Mouse (Mus musculus): ENCODE results near the gene Gga1. TPM values are rescaled to one million over a fixed set of nuclear protein-coding genes. Genes with fewer than 3 reads are reported as not detected.
A peak's percentile ranks its signal among the peaks of the same experiment; 100 is the strongest.

The Gga1 gene
- polyA plus RNA-seq, 3 experiments from 2014 or later: 11.9 to 22.5 (median 16.1) TPM

DNA sequence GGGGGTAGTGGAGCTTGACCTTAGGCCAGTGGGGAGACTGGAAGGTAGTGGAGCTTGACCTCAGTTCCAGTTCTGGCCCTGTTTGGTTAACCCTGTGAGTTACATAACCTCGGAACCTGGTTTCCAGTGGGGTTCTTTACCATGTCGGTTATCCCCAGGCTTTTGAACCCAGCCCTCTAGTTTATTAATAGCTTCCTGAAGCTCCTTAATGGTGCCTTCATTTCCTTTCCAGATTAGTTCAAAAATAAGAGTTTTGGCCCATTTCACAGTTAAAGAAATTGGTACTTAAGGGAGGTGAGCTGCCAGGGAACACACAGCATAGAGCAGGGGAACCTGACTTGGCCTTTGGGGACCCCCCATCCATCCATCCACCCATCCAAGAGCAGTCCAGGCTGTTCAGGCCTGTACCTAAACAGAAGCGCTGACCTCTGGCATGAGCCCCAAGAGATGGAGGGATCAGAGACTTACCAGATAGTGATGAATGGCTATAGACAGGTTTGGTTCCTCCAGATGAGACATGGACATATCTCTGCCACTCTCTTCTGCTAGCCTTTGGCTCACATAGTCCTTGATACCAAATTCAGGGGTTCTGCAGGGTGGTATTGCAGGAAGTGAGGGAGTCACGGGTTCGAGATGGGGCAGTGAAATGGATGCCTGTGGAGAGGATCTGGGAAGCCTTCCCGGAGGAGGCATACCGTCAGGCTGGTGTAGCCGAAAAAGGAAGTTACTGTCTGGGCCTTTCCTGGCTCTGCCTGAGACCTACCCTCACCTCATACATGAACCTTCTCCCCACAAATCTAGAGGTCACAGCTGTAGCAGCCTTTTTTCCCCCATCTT lies 38.1 kb downstream of the Gga1 start:
- ATAC-seq: no peak

DNA sequence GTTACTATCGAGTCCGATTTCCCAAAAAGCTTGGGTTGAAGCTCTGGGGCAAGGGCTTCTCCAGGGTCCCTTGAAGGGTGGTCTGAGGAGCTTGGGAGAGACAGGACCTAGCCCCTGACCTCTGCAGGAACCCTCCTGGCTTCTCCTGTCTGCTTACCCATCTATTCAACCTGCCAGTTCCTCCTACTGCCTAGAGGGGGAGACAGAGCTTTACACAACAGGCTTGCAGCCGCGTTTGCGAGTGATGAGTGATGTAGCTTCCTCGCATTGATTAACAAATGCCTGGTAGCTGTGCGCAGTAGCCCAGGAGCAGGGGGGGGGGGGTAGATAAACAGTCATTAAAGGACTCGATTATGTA lies 38.6 kb downstream of the Gga1 start:
- peak; percentile 49 for ATAC-seq

DNA sequence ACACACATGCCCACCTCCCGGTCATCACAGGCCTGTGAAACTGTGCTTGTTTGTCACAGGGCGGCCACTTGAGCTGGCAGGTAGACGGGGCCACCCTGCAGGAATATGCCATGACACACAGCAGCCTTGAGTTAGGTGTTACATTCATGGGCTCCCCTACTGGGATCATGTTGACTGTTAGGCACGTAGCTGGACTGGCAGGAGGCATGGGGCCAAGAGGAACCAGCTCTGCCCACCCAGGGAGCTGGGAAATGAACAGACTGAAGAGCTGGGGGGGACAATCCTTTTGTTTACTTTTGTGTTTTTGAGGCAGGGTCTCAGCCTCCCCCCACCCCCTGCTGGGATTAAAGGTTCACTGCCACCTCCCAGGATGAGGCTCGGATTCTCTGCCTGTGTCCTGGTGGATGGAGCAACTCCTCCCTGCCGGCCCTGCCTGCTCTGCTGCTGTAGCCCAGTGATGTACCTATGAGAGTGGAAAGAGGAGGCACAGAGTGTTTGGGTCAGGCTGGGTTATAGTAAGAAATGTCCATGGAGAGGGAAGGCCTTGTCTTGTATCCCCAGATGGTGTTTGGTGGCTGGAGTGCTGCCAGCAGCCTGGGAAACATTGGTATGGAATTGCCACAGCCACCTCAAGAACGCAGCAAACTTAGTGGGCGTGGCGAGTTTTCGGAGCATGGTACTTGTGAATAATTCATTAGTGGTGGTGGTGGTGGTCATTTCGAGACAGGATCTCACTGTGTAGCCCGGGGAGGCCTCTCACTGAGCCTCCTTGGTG lies 39.2 kb downstream of the Gga1 start:
- no peak for ATAC-seq

DNA sequence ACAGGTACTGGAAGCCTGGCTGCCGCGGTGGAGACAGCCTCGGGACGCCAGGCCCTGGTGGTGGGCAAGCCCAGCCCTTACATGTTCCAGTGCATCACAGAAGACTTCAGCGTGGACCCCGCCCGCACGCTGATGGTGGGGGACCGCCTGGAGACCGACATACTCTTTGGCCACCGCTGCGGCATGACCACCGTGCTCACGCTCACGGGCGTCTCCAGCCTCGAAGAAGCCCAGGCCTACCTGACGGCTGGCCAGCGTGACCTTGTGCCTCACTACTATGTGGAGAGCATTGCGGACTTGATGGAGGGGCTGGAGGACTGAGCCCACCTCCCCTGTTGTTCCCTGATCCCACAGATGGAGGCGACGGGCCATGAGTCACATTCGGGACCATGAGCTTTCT lies 41.1 kb downstream of the Gga1 start:
- ATAC-seq: no peak

DNA sequence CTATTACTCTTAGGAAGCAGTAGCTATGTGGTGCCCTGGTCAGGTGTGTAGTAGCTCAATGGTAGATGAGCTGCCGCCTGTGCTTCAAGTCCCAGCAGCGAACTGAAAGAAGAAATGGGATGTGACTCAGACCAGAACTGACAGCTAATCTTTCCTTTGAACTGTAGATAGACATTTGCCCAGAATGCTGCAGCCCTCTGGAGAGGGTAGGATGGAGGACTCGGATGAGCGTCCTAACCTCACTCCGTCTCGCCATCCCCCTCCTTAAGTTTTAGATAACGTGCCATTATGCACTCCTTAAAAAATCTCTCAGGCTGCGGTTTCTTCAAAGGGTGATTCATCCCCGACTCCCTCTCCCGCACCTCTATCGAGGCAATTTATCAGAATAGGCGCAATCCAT lies 42.9 kb downstream of the Gga1 start:
- ATAC-seq: no peak

DNA sequence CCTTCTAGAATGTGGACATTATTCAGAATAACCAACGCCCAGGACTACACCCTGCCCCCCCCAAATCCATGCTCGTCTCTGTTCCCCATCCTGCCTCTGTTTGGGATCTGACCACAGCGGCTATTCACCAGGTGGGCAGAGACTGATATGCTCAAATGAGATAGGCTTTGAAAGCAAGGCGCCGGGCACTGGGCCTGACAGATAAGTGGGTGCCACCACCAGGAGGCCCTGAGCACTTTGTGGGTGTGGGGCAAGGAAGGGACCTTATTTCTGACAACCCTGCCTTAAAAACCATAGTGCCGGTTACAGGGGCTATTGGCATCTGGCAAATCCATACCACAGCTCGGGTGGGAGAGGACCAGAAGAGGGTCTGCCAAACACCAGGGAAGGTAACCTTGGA lies 45.7 kb downstream of the Gga1 start:
- ATAC-seq: no peak

DNA sequence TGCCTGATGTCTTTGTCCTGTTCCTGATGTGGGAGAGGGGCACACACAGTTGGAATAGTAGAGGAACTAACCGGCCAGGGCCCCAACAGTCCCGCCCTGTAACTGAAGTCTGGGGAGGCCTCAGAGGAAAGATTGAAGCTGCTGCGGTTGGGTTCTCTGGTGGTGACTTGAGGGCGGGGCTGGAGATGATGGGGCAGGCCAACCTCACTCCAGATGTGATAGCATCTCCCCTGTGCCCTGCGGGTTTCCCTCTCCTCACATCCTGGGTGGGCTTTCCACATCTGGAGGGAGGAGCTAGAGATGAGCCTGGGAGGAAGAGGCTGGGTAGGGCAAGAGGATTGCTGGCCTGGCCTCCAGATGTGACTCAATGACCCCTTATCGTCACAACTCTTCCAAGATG lies 46.6 kb downstream of the Gga1 start:
- peak; percentile 63 for ATAC-seq

DNA sequence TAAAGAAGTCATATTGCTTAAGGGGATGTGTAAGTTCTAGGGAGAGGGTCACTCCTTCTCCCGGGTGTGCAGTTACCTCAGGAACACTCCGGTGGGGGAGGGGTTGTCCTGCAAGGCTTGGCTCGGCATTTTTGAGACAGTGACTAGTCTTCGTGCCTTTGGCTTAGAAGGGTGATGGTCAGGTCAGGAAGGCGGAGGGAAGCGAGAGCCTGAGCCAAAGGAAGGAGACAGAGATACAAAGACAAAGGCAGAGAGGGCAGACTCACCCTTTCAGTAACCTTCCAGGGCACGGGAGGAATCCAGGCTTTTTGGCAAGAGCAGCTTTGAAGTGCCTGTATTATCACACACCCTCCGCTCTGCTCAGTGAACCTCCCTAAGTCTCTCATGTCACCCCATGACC lies 48.1 kb downstream of the Gga1 start:
- ATAC-seq: no peak

DNA sequence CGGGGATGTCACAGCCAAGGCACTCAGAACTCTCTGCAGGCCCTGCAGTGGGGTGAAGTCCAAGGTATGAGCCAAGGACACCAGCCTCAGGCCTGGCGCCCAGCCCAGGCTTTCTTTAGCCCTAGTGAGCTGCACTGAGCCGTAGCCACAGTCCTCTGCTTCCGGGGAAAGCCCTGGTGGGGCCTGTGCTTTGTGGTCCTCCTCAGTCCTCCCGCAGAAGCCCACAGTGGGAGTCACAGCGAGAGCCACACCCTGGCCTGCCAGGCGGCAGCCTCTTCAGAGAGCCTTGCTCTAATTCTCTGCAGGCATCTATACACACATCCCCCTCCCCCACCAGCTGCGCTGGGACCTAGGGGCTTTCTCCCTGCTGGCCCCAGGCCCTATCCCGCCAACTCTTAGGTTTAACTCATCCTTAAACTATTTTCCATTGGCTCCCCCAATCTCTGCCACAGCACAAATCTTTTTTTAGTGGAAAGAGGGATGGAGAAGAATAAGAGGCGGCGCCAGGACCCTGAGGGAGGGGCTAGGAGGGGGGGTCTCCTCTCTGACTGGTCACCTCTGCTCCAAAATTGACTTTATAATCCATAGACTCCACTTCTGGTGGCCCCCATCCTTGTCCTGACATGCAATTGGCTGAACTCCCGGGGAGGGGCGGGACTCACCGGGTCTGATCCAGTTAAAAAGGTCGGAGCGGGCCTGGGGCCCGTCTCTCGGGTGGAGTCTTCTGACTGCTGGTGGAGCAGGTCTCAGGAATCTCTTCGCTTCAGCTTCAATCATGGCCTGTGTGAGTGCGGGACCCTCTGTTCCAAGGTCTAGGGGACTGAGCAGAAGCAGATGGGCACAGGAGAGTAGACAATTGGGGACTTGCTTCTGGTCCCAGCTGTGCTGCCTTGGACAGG lies 49.3 kb downstream of the Gga1 start, which contains the start of gene Lgals1:
TSS of gene Lgals1 (plus strand) at position 705 of the 899 bp plus-strand sequence.
- ATAC-seq: peak; percentile 59

DNA sequence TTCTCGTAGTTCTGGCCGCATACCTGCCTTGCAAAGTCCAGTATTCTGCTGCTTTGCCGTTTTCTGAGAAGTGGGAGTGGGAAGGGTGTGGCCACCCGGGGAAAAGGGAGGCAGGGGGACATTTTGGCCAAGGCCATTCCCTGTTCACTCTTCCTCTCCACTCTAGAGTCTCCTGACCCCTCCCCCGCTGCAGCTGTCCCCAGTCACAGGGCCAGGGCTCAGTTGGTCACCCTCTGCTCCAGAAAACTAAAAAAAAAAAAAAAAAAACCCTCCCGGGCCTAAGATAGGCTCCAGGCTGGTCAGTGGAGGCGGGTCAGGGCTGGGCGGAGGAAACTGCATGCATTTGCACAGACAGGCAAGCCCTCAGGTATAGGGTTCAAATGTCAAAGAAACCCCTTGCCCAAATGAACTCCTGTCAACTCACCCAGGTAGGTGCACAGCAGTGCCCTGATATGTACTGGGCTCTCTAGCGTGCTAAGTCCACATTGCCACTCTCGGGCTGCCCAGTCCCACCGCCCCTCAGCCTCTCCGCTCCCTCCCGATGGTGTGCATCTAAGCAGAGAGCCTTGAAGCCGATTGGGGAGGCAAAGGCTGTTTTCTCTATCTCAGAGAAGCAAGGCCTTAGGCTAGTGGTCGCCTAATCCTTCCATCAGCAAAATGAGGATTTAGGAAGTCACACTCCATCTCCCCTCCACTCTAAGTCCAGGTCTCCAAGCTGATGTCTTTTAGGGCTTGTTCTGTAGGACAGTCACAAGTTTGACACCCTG lies 50.2 kb downstream of the Gga1 start:
- ATAC-seq: no peak

DNA sequence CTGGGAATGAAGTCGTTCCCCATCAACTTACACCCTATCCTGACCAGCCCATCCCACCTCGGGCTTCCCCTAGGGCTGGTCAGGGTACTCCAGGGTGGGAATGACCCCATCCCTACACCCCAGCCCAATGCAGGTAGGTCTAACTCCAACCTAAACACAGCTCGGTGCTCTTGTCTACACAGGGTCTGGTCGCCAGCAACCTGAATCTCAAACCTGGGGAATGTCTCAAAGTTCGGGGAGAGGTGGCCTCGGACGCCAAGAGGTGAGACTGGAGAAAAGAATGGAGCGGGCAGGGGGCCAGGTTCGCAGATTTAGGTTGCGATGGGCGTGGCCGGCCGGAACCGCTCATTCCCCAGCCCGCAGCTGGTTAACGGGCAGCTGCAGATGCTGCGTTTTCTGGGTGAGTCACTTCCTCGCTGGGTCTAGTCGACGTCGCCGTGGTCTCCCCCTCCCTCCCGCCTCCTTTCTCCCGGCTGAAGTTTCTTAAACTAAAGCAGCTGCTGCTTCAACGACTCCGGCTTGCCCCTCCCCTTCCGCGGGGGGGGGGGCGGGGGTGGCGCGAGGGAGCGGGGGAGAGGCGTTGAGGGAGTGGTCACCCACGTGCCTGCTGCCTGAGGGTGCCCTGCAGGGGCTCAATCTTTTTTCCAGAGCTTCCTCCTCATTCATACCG lies 50.9 kb downstream of the Gga1 start:
- ATAC-seq: peak; percentile 78

DNA sequence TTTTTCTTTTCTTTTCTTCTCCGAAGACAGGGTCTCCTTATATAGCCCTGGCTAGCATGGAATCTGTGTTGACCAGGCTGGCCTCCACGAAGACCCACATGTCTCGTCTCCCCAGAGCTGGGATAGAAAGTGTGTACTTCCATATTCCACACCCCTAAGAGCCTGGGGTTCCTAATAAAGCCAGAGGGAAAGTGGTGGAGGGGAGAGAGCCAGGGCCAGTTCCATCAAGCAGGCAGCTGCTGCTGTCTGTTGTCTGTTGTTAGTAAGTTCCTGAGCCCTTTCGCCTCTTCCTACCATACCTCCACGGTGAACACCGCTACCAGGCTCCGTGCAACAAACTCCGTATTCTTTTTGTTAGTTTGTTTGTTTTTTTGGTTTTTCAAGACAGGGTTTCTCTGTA lies 51.5 kb downstream of the Gga1 start:
- ATAC-seq: no peak

DNA sequence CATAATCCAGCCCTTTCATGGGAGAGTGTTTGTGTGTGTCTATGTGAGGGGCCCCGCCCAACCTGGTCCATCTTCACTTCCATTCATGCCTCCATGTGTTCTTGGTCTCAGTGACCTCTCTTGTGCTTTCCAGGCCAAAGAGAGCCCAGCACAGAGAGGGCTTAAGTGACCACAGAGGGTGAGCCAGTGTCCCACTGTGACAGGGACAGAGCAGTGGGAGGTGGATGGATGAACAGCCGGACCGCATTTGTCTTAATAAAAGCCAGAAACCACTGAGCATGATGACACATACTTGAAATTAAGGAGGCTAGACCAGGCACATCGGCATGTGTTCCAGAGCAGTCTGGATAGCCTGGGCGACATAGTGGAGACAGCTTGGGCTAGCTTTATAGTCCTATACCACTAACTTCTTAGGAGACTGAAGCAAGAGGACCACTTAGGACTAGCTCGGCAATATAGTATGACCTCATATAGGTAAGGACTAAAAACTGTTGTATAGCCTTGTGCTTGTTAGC lies 53.3 kb downstream of the Gga1 start:
- no peak for ATAC-seq

DNA sequence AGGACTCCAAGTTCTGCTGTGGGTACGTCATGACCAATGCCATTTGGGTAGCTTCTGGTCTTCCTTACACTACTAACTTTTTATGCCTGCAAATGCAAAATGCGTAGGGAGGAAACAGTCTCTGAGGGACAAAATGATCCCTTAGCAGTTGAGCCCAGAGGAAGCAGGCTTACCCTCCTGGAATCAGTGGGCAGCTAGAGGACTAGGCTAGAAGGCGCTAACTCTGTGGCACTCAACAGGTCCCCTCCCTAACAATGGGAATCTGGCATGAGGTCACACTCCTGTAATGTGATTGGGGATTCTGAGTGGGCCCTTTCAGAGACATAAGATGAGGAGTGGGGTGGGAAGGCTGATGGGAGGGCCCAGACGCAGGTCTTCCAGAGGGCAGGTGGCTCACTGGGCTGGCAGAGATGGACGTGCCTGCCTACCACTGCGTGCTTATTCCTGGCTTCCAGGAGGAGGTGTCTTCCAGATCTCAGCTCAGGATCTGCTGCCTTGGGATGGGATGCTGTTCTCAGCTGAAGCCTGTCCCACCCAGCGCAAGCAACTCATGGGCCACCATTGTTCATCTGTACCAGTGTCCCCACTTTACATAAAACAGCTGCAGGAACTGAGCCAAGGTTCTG lies 53.9 kb downstream of the Gga1 start:
- ATAC-seq: no peak

DNA sequence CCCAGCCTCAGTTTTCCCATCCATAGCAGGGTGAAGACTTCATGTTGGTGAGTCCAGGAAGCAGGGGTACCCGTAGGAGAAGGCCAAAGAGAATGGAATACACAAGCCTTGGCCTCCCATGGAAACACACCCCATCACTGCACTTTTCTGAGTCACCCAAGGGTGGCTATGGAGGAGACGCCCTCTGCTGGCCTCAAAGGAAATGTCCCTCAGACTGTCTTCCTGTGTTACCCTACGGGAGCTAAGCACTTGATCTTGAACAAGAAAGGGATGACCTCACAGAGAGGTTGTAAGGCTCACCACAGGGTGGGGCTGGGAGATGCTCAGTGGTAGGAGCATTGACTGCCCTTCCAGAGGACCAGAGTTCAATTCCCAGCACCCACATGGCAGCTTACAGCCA lies 54.6 kb downstream of the Gga1 start:
- ATAC-seq: peak; percentile 60

DNA sequence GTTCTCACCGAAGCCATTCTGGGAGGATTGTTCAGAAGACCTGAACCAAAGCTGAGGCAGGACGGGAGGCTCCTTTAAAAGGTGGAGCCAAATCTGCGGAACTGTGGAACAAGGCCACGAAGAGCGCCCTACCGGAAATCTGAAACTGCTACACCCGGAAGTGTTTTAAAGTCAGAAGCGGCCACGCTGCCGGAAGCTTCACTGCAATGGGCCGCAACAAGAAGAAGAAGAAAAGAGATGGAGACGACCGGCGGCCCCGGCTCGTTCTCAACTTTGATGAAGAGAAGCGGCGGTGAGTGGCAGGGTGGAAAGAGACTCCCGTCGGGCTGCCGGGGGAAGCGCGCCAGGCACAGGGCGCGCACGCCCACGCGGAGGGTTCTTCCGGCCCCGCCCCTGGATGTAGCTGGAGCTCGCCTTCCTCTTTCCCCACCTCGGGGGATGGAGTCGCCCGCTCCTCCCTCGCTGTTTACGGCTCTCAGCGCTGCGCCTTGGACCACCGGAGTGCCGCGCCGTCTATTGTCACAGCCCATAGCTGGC lies 57.9 kb downstream of the Gga1 start, which contains the start of gene Nol12:
TSS of gene Nol12 (plus strand) at position 150 of the 537 bp plus-strand sequence.
- peak; percentile 90 for ATAC-seq

DNA sequence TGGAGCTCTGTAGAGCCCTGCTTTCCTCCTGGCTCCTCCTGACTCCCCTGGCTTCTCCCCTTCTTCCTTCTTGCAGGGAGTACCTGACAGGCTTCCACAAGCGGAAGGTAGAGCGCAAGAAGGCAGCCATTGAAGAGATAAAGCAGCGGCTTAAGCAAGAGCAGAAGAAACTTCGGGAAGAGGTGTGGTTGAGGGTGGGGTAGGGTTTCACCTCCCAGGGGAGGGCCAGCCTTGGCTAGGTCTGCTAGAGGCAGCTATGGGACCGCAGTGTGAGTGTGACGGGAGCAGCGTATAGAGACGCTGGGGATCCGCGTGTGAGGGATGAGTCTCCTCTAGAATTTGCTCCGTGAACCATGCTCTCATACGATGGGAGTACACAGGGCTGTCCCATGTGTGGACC lies 59.4 kb downstream of the Gga1 start:
- ATAC-seq: no peak

DNA sequence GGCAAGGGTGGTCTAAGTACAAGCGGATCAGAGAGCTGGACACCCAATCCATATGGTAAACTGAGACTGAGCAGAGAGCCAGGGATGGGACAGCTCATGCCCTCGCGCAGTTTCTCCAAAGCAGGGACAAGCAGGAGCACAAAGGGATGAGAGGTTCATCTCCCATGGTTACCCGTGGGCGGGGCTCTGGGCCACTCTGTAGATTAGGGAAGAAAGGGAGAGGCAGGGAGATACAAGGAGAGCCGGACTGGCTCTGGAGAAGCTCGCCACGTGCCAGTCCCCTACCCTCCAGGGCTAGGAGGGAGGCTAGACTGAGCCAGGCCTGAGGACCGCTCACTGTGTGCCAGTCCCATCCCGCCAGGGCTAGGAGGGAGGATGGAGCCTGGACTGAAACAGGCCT lies 60.3 kb downstream of the Gga1 start:
- no peak for ATAC-seq

DNA sequence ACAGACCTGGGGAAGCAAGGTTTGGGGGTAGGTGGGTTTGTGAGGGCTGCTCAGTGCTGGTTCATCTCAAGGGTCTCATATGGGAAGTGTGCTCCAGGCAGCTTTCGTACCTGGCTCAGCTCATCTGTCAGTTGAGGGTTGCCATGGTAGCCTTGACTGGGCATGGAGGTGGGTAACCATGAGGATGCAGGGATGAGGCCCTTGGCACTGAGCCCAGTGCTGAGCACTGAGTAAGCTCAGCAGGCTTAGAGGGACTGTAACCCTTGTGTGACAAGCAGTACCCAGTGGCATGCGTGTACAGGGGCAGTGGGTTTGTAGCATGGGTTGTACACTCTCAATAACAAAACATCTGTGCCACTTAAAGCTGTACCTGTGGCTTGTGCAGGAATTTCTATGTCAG lies 61.0 kb downstream of the Gga1 start:
- no peak for ATAC-seq

DNA sequence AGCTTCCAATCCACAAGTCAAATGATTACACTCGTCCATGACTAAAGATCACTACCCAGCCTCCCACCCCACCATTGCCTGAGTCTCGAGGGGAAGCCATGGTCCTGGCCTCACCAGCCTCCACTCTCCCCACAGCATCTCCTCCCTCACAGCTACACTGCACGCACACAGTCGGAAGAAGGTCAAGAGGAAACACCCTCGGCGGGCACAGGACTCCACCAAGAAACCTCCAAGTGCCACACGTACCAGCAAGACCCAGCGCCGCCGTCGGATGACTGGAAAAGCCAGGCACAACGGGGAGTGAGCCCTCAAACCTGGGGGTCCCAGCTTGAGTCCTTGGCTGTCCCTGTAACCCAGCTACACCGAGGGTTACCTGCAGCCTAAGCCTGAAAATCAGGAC lies 63.3 kb downstream of the Gga1 start:
- ATAC-seq: no peak

DNA sequence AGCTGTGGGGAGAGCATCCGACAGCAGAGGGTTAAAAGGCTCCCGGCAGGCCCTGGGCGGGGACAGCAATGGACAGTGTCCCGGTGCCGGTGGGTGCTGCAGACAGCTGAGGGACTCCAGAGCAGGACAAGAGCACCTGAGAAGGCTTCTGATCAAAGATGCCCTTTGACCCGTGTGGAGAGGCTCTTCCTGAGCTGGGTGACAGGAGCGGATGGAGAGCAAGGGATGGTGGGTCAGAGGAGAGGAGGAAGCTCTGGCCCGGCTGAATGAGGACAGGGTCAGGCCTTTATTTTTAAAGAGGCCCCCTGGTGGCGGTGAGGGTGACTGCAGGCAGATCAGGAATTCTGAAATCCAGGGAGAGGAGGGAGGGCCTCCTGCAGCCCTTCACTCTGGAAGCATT lies 65.7 kb downstream of the Gga1 start:
- ATAC-seq: peak; percentile 32

Data from inflammation-experienced regulatory T-cells, adult 6 months (primary cell).